Mouse (Mus musculus) CH12.LX (cell line): ENCODE data around the gene Phip. TPM values are rescaled to one million over a fixed set of nuclear protein-coding genes. Genes with fewer than 3 reads are reported as not detected.

Experiments used
- DNase-seq: peaks from one replicate; pipeline ENCODE4 v3.0.0-alpha.2; 2013; ENCODE audit errors: extremely low read depth
- H3K27ac ChIP-seq: 2 replicates; pipeline ENCODE4 v1.5.1; 2012; ENCODE audit warnings: low read depth, mild to moderate bottlenecking, control low read depth, moderate library complexity; ENCODE audit not compliant: insufficient read depth
- H3K27me3 ChIP-seq: replicated peaks from 2 replicates; pipeline ENCODE3; 2012; ENCODE audit warnings: inconsistent platforms
- H3K36me3 ChIP-seq, 2 experiments: replicated peaks in 1 of 2; 2 replicates each; pipeline versions ENCODE3 to v1.6.1; 2012; ENCODE audit warnings: inconsistent platforms in 1 of 2, low read length in 1 of 2, mild to moderate bottlenecking in 1 of 2, mixed read lengths in 1 of 2, moderate library complexity in 1 of 2; ENCODE audit not compliant: control insufficient read depth in 1 of 2, insufficient read depth in 1 of 2
- H3K4me1 ChIP-seq, 2 experiments: 2 replicates each; pipeline ENCODE4 v1.6.1; 2012; ENCODE audit warnings: inconsistent platforms in 1 of 2, moderate library complexity in 1 of 2; ENCODE audit not compliant: insufficient read depth in 2 of 2, control insufficient read depth in 1 of 2
- H3K4me2 ChIP-seq: 2 replicates; pipeline ENCODE4 v1.6.1; 2012; ENCODE audit warnings: low read depth, mild to moderate bottlenecking, control low read depth; ENCODE audit not compliant: poor library complexity, insufficient read depth, severe bottlenecking
- H3K4me3 ChIP-seq, 3 experiments: fragments of 150-350 bp in 1 of 3; sonication (generic) in 1 of 3; replicated peaks in 1 of 3; 2 replicates each; pipeline versions ENCODE3 to v1.5.1; 2011 to 2012; ENCODE audit warnings: low read depth in 2 of 3, low read length in 2 of 3, mild to moderate bottlenecking in 2 of 3, moderate library complexity in 2 of 3, control low read depth in 1 of 3, improper control_type of control experiment in 1 of 3, inconsistent platforms in 1 of 3, mixed read lengths in 1 of 3; ENCODE audit not compliant: poor library complexity in 1 of 3
- H3K79me2 ChIP-seq: replicated peaks from 2 replicates; pipeline ENCODE4 v1.6.1; 2012; ENCODE audit warnings: mild to moderate bottlenecking, moderate library complexity; ENCODE audit not compliant: control insufficient read depth, poor library complexity, insufficient read depth, severe bottlenecking; ENCODE audit errors: extremely low read depth
- H3K9ac ChIP-seq: 2 replicates; pipeline ENCODE4 v1.6.1; 2012; ENCODE audit warnings: low read depth, mild to moderate bottlenecking, control low read depth, moderate library complexity; ENCODE audit not compliant: insufficient read depth
- H3K9me3 ChIP-seq: replicated peaks from 2 replicates; pipeline ENCODE3; 2012; ENCODE audit warnings: low read length, inconsistent platforms, mixed read lengths
- BHLHE40 ChIP-seq: IDR thresholded peaks from 2 replicates; pipeline ENCODE4 v1.6.1; 2011; ENCODE audit warnings: mild to moderate bottlenecking, low read depth, low read length, improper control_type of control experiment
- CHD1 ChIP-seq: IDR thresholded peaks from 2 replicates; pipeline ENCODE4 v1.6.1; 2012; ENCODE audit warnings: low read depth, low read length, improper control_type of control experiment, inconsistent platforms
- CHD2 ChIP-seq: IDR thresholded peaks from 2 replicates; pipeline ENCODE4 v1.6.1; 2011; ENCODE audit warnings: low read length, improper control_type of control experiment
- CTCF ChIP-seq, 2 experiments: IDR thresholded peaks in 1 of 2; conservative IDR thresholded peaks in 1 of 2; 2 replicates each; pipeline ENCODE4 v1.5.1; 2011 to 2012; ENCODE audit warnings: low read depth in 2 of 2, low read length in 2 of 2, improper control_type of control experiment in 1 of 2, inconsistent platforms in 1 of 2, mild to moderate bottlenecking in 1 of 2, moderate library complexity in 1 of 2
- ETS1 ChIP-seq: conservative IDR thresholded peaks from 2 replicates; pipeline ENCODE4 v1.6.1; 2012; ENCODE audit warnings: low read depth, mild to moderate bottlenecking, inconsistent platforms, low read length, improper control_type of control experiment, moderate library complexity
- GABPA ChIP-seq: IDR thresholded peaks from 2 replicates; pipeline ENCODE4 v1.6.1; 2012; ENCODE audit warnings: low read depth, low read length, improper control_type of control experiment, inconsistent platforms; ENCODE audit not compliant: insufficient replicate concordance
- IRF4 ChIP-seq: IDR thresholded peaks from 2 replicates; pipeline ENCODE4 v1.6.1; 2014; ENCODE audit warnings: low read depth, mild to moderate bottlenecking, inconsistent platforms, low read length, improper control_type of control experiment
- JUN ChIP-seq: IDR thresholded peaks from 2 replicates; pipeline ENCODE4 v1.6.1; 2011; ENCODE audit warnings: low read depth, mild to moderate bottlenecking, low read length, improper control_type of control experiment, moderate library complexity; ENCODE audit not compliant: insufficient read depth
- KAT2A ChIP-seq: IDR thresholded peaks from 2 replicates; pipeline ENCODE4 v1.6.1; 2012; ENCODE audit warnings: low read length, improper control_type of control experiment, inconsistent platforms; ENCODE audit not compliant: insufficient replicate concordance
- MAFK ChIP-seq: IDR thresholded peaks from 2 replicates; pipeline ENCODE4 v1.6.1; 2011; ENCODE audit warnings: low read length, improper control_type of control experiment; ENCODE audit not compliant: insufficient replicate concordance
- MAZ ChIP-seq: IDR thresholded peaks from 2 replicates; pipeline ENCODE4 v1.6.1; 2012; ENCODE audit warnings: low read depth, mild to moderate bottlenecking, inconsistent platforms, low read length, improper control_type of control experiment, moderate library complexity
- MEF2A ChIP-seq: IDR thresholded peaks from 2 replicates; pipeline ENCODE4 v1.6.1; 2014; ENCODE audit warnings: low read depth, mild to moderate bottlenecking, inconsistent platforms, low read length, improper control_type of control experiment, borderline replicate concordance
- MYC ChIP-seq: IDR thresholded peaks from 2 replicates; pipeline ENCODE4 v1.6.1; 2011; ENCODE audit warnings: low read depth, mild to moderate bottlenecking, improper control_type of control experiment, low read length
- NELFE ChIP-seq: IDR thresholded peaks from 2 replicates; pipeline ENCODE4 v1.6.1; 2011; ENCODE audit warnings: low read depth, low read length, improper control_type of control experiment
- NRF1 ChIP-seq: IDR thresholded peaks from 2 replicates; pipeline ENCODE4 v1.6.1; 2014; ENCODE audit warnings: low read depth, mild to moderate bottlenecking, inconsistent platforms, low read length, improper control_type of control experiment, moderate library complexity
- POLR2A ChIP-seq: IDR thresholded peaks from 2 replicates; pipeline ENCODE4 v1.6.1; 2011; ENCODE audit warnings: low read depth, mild to moderate bottlenecking, improper control_type of control experiment, low read length
- RAD21 ChIP-seq: IDR thresholded peaks from 2 replicates; pipeline ENCODE4 v1.6.1; 2011; ENCODE audit warnings: low read depth, mild to moderate bottlenecking, low read length, improper control_type of control experiment, moderate library complexity
- RCOR1 ChIP-seq: conservative IDR thresholded peaks from 2 replicates; pipeline ENCODE4 v1.6.1; 2012; ENCODE audit warnings: low read depth, mild to moderate bottlenecking, inconsistent platforms, low read length, improper control_type of control experiment
- SIN3A ChIP-seq: IDR thresholded peaks from 2 replicates; pipeline ENCODE4 v1.6.1; 2012; ENCODE audit warnings: low read length, improper control_type of control experiment, inconsistent platforms
- SMC3 ChIP-seq: IDR thresholded peaks from 2 replicates; pipeline ENCODE4 v1.6.1; 2011; ENCODE audit warnings: low read depth, low read length, improper control_type of control experiment
- TBP ChIP-seq: conservative IDR thresholded peaks from 2 replicates; pipeline ENCODE4 v1.6.1; 2011; ENCODE audit warnings: low read depth, low read length, improper control_type of control experiment
- TCF12 ChIP-seq: IDR thresholded peaks from 2 replicates; pipeline ENCODE4 v1.6.1; 2014; ENCODE audit warnings: low read depth, mild to moderate bottlenecking, inconsistent platforms, low read length, improper control_type of control experiment
- UBTF ChIP-seq: IDR thresholded peaks from 2 replicates; pipeline ENCODE4 v1.6.1; 2012; ENCODE audit warnings: low read depth, mild to moderate bottlenecking, inconsistent platforms, low read length, improper control_type of control experiment, moderate library complexity
- USF2 ChIP-seq: conservative IDR thresholded peaks from 2 replicates; pipeline ENCODE4 v1.6.1; 2011; ENCODE audit warnings: low read depth, low read length, improper control_type of control experiment
- ZC3H11A ChIP-seq: IDR thresholded peaks from 2 replicates; pipeline ENCODE4 v1.6.1; 2012; ENCODE audit warnings: low read depth, mild to moderate bottlenecking, inconsistent platforms, low read length, improper control_type of control experiment
- ZKSCAN1 ChIP-seq: IDR thresholded peaks from 2 replicates; pipeline ENCODE4 v1.6.1; 2012; ENCODE audit warnings: low read depth, inconsistent platforms, low read length, improper control_type of control experiment, borderline replicate concordance
- ZMIZ1 ChIP-seq: IDR thresholded peaks from 2 replicates; pipeline ENCODE4 v1.6.1; 2012; ENCODE audit warnings: low read depth, mild to moderate bottlenecking, inconsistent platforms, low read length, improper control_type of control experiment
- ZNF384 ChIP-seq: IDR thresholded peaks from 2 replicates; pipeline ENCODE4 v1.6.1; 2012; ENCODE audit warnings: low read depth, low read length, improper control_type of control experiment, inconsistent platforms
- dilution Hi-C: fragments of 300-500 bp; cut with MboI; formaldehyde crosslinking; loops from 2 replicates; pipeline ENCODE4 v1.14.3; 2020; ENCODE audit warnings: low sequenced_read_pairs; ENCODE audit not compliant: extremely low pct_unique_long_range_greater_than_20kb, extremely low pct_ligation_motif_present
- in situ Hi-C: fragments of 300-500 bp; cut with MboI; formaldehyde crosslinking; loops from 3 replicates; pipeline ENCODE4 v1.14.3; 2019; ENCODE audit warnings: low sequenced_read_pairs, low pct_ligation_motif_present, low pct_unique_long_range_greater_than_20kb, mixed read lengths
- polyA plus RNA-seq: library from polyadenylated mRNA; unstranded; fragments of >175 nt; gene quantifications from 2 replicates; pipeline ENCODE4 v1.2.1, GENCODE M21; 2012; ENCODE audit warnings: low read depth; ENCODE audit not compliant: insufficient read length
- total RNA-seq, 2 experiments: library from RNA; depleted of rRNA; stranded (reverse); fragments of 300-350 nt in 1 of 2; fragments of >200 nt in 1 of 2; gene quantifications; 2 replicates each; pipeline ENCODE4 v1.2.3; 2012 to 2014

Phip gene
- total and polyA plus RNA-seq, 3 experiments = 24.1 to 29.8 (median 28.8) TPM

GRCm38 (mm10) chr9:82854973-82855614, 120.2 kb downstream of the Phip start:
- peaks cover 5% of the 10 kb centered on the region for H3K9me3 ChIP-seq
- peak overlapping the region; percentile 12; the same call in 1 of the 2 replicates for H3K4me2 ChIP-seq
- peak overlapping the region; percentile 4; the same call in 1 of the 2 replicates for H3K9ac ChIP-seq
- peaks cover 15 to 25% of the 10 kb centered on the region in 2 experiments for H3K4me1 ChIP-seq
- DNase-seq = no peak
- H3K4me3 ChIP-seq = no peak overlapping the region
- H3K27me3 ChIP-seq = no peaks in the 10 kb centered on the region
- in situ Hi-C loops = loop anchor here (25.0 kb wide), 1 partner anchor 757 kb away; no protein-coding TSS in a partner anchor
- H3K36me3 ChIP-seq = no peaks in the 10 kb centered on the region
- 0 out of 2 replicates have a peak, but pooled peaks have one; percentile 48 for TF ChIP-seq MAFK
- TF ChIP-seq SMC3 = no peak
- dilution Hi-C loops = no loop called here
- no peaks in the 10 kb centered on the region for H3K79me2 ChIP-seq
- H3K27ac ChIP-seq = peak overlapping the region; percentile 28; the same call in 1 of the 2 replicates

DNA sequence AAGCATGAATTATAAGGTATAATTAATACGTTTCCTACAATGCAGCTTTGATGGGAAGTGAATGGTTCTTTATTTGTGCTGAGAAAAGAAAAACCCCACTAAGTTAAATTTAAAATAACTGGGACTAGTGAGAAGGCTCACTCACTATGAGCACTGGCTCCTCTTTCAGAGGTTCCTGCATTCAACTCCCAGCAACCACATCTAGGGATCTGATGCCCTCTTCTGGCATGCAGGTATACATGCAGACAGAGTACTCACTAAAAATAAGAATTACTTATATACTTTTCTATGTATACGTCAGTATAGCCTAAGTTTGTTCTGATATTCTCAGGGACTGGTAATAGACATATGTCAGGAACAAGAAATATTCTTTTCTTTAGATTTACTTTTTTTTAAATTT, 121.3 kb downstream of the Phip start:
- TF ChIP-seq MAFK = no peak
- TF ChIP-seq CHD2 = no peak
- no peak for TF ChIP-seq ZMIZ1
- TF ChIP-seq RCOR1 = no peak
- no peak for TF ChIP-seq UBTF
- TF ChIP-seq ZC3H11A = peak; percentile 54; the same call in 1 of the 2 replicates
- peak in 1 of 2 experiments; percentile 72; a peak in 3 of 4 replicates for TF ChIP-seq CTCF (conservative IDR thresholded peaks at IDR 0.05 in 1 of 2, IDR thresholded peaks at IDR 0.05 in 1 of 2; ENCODE audit: low read depth in 2 of 2, low read length in 2 of 2)
- peak; percentile 67 for TF ChIP-seq SMC3
- no peak for TF ChIP-seq MYC
- TF ChIP-seq GABPA = no peak
- TF ChIP-seq ETS1 = no peak
- no peak for TF ChIP-seq SIN3A
- no peak for TF ChIP-seq ZNF384
- TF ChIP-seq TBP = no peak
- TF ChIP-seq MEF2A = 0 out of 2 replicates have a peak, but pooled peaks have one; percentile 23
- no peak for TF ChIP-seq POLR2A
- peak; percentile 79 for TF ChIP-seq RAD21
- no peak for TF ChIP-seq NELFE
- TF ChIP-seq IRF4 = 0 out of 2 replicates have a peak, but pooled peaks have one; percentile 18
- TF ChIP-seq USF2 = no peak
- no peak for TF ChIP-seq ZKSCAN1
- no peak for TF ChIP-seq NRF1
- no peak for TF ChIP-seq BHLHE40
- no peak for TF ChIP-seq MAZ
- TF ChIP-seq TCF12 = no peak
- no peak for TF ChIP-seq CHD1
- TF ChIP-seq JUN = no peak
- TF ChIP-seq KAT2A = no peak
- dilution Hi-C loops = no loop called here
- in situ Hi-C loops = loop anchor here (25.0 kb wide), 1 partner anchor 758 kb away; no protein-coding TSS in a partner anchor
- Histone ChIP-seq H3K4me2 (no peak overlapping the region), H3K4me3 (no peak overlapping the region), H3K4me1 (peaks cover 15 to 25% of the 10 kb centered on the region in 2 experiments), H3K79me2 (no peaks in the 10 kb centered on the region), H3K9ac (no peak overlapping the region), H3K27me3 (no peaks in the 10 kb centered on the region), H3K27ac (no peak overlapping the region), H3K9me3 (peaks cover 5% of the 10 kb centered on the region), H3K36me3 (peaks cover 0 to 1% of the 10 kb centered on the region in 2 experiments)
- DNase-seq = peak; percentile 57
